Mouse (Mus musculus): ENCODE data around the gene Gm12216.

The Gm12216 gene

GRCm38 (mm10) chr11:53795813-53796212 is 63.2 kb downstream of the Gm12216 start:
- DNase-seq (ENCODE audit: low read depth, low spot score): no peak

GRCm38 (mm10) chr11:53794671-53795557 is 64.1 kb downstream of the Gm12216 start:
- DNase-seq (ENCODE audit: low read depth, low spot score): peak; percentile 49

GRCm38 (mm10) chr11:53794015-53794414 is 65.0 kb downstream of the Gm12216 start:
- no peak for DNase-seq (ENCODE audit: low read depth, low spot score)

DNA sequence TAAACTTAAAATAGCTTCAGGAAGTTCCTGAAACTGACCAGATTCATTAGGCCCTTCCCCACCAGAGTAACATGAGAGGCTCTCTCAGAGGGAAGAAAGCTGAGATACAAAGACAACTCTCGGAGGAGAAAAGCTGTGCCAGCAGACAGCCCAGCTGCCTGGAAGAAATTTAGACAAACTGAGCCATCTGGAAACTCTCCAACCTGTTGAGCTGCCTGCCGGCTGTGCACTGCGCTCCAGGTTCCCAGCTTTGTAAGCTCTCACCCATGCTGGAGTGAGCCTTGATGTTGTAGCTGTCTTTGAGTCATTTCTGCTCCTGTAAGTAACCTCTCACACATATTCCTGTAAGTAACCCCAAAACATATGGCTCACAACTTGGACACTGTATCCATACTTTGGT is 66.1 kb downstream of the Gm12216 start:
- DNase-seq (ENCODE audit: low read depth, low spot score): no peak

DNA sequence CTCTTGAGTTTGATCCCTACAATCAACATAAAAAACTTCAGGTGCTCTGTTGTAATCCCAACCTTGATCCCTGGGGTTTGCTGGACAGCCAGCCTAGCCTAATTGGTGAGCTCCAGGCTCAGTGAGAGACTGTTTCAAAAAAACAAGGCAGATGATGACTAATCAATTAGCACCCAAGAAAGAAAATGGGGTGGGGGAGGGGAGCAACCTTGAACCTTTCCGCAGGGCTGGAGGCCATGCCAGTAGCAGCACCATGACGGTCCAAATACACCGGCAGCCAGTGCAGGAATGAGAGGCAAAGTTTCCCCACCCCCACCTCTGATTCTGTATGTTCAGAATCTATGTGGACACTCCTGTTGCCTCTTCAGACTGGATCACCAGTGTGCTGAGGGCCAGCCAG is 69.8 kb downstream of the Gm12216 start:
- DNase-seq (ENCODE audit: low read depth, low spot score): no peak

GRCm38 (mm10) chr11:53788196-53788595 is 70.9 kb downstream of the Gm12216 start:
- DNase-seq (ENCODE audit: low read depth, low spot score): no peak

- DNase-seq (ENCODE audit: low read depth, low spot score): no peak
Measured at GRCm38 (mm10) chr11:53786058-53787031, 72.7 kb downstream of the Gm12216 start.

DNA sequence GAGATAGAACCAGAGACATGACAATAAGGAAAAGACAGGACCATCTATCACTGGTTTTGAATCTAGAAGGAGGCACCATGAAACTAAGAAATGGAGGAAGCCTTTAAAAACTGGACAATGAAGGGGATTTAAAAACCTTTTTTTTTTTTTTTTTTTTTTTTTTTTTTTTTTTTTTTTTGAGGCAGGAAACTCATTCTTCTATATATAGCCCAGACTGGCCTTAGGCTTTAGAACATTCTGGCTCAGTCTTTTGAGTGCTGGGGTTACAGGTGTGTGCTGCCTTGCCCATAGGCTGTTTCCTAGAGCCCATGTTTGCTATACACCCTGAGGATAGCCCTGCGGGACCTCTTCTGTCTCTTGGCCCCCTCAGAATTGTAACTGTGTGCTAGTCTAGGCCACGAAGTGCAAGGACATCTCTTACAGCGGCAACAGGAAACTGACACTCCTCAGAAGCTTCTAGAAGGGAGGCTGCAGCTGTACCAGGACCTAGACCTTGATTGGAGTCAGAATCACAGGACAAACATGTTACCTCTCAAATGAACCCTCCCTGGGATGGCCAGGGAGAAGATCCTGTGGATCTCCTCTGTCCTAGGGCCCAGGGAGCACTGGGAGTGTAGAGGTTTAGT is 73.6 kb downstream of the Gm12216 start:
- no peak for DNase-seq (ENCODE audit: low read depth, low spot score)

DNA sequence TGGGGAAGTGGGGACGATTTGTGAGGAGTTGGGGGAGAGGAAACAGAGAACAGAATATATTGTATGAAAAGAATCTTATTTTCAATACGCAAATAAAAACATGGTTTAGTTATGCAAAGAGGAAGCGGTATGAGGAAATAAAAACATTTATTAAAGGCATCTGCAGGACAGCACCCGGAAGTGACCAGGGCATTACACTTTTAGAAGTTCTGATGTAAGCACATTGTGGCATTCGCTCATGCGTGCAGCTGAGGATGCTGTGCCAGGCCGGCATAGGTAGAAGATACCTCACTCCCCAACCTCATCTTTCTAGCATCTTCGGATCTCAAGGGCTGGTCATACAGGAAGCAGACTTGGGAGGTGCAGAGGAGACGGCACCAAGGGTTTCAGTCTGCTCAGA is 75.8 kb downstream of the Gm12216 start:
- peak; percentile 82 for DNase-seq (ENCODE audit: low read depth, low spot score)

GRCm38 (mm10) chr11:53781964-53782363 is 77.1 kb downstream of the Gm12216 start:
- DNase-seq (ENCODE audit: low read depth, low spot score): no peak

GRCm38 (mm10) chr11:53781201-53781775 is 77.8 kb downstream of the Gm12216 start:
- DNase-seq (ENCODE audit: low read depth, low spot score): no peak

GRCm38 (mm10) chr11:53780262-53780661 is 78.8 kb downstream of the Gm12216 start:
- DNase-seq (ENCODE audit: low read depth, low spot score): no peak

DNA sequence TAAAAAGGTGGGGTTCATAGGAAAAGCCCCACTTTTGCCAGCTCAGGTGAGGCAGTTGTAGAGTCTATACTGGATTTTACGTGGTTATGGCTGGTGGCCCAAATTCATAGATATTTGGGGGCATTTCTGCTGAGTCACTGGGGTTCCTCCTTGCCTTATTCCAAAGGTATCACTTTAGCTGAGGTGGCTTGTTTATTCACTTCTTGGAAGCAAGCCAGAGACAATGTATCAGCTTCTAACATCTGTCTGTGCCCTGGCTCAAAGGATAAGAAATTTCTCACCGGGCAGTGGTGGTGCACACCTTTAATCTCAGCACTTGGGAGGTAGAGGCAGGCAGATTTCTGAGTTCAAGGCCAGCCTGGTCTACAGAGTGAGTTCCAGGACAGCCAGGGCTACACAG is 79.2 kb downstream of the Gm12216 start:
- no peak for DNase-seq (ENCODE audit: low read depth, low spot score)

DNA sequence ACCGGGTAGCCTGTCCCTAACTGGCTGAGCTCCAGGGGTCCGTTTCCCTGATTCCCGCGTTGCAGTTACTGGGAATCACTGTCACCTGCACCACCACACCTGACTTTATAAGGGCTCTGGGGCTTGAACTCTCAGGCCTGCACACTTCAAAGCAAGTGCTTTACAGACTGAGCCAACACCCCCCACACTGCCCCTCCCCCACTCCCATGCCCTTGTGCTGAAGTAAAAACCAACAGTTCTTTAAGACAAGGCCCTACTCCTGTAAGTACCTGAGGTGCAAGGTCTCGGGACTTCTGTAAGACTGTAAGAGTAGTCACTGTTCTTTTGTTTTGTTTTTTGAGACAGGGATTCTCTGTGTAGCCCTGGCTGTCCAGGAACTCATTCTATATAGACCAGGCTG is 80.6 kb downstream of the Gm12216 start:
- DNase-seq (ENCODE audit: low read depth, low spot score): no peak

DNA sequence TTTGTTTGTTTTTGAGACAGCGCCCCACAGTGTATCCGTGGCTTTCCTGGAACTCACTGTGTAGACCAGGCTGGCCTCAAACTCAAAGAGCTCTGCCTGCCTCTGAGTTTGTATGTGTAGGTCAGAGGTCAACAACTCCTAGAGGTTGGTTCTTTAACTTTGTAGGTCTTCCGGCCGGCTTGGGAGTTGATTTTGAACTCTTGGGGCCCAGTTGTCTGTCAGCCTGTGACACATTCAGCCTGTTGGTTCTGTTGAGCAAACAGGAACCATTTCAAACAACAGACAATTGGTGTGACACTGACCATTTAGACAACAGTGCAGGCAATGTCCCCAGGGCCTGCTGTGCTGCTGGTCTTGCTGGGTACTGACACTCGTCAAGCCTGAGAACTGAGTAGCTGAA is 81.3 kb downstream of the Gm12216 start:
- DNase-seq (ENCODE audit: low read depth, low spot score): no peak

DNA sequence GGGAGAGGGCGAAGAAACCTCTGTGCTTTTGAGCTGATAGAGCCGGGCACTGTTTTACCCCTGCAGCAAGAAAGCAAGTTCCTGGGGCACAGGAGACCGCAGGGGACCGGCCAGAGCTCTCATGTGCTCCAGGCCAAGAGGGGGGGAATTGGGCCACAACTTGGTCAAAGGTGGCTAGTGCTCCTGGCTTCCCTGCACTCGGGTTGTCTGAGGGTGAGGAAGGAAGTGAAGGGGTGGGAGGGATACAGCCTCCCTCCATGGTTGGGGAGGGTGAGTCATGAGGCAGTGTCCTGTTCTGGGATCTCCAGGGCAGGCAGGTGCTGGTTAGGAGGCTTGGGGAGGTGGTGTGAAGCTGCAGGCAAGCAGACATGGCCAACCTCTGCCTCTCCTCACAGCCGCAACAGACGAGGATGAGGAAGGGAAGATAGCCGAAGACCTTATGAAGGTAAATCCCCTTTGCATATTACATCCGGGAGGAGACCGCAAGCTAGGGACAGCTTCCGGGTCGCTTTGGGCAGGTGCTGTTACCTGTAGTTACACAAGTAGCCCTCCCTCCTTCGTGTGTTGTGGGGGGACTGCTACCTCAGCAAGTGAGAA is 84.3 kb downstream of the Gm12216 start:
- no peak for DNase-seq (ENCODE audit: low read depth, low spot score)

DNA sequence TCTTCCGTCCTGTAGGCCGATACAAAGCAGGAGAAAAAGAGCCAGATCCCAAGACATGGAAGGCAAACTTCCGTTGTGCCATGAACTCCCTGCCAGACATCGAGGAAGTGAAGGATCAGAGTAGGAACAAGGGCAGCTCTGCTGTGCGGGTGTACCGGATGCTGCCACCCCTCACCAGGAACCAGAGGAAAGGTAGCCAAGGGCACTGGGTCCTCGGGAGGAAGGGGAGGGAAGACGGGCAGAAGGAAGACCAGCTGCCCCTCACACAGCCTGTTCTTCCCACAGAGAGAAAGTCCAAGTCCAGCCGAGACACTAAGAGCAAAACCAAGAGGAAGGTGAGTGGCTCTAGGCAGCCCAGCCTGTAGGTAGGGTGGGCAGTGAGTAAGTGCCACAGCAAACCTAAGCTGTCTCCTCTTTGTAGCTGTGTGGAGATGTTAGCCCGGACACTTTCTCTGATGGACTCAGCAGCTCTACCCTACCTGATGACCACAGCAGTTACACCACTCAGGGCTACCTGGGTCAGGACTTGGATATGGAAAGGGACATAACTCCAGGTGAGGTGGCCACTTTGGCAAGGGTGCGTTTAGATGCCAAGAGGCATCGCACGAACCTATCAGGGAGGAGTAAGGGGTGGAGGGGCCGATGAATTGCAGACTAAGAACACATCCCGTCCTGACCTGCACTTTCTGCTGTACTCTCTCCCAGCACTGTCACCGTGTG is 85.3 kb downstream of the Gm12216 start:
- DNase-seq (ENCODE audit: low read depth, low spot score): no peak

DNA sequence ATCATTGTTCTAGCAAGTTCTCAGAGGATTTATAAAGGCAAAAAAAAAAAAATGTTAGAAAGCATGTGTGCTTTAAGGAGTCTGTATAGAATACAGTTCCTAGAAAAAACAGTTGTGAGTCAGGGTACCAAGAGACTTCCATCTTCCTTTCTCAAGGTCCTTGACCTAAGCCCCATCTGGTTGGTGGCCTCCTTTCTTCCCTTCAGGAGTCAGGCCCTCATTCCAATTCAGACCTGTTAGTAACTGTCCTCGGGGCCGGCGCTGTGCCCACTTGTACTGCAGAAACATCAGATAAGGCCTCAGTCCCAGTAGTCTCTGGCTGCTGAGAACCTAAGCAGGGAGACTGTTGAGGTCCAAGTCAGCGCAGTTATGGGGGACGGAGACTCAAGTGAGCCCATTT is 86.0 kb downstream of the Gm12216 start, which contains the start of gene Gm17334:
TSS of gene Gm17334 (minus strand) at position 101 of the 400 bp plus-strand sequence.
- DNase-seq (ENCODE audit: low read depth, low spot score): no peak

GRCm38 (mm10) chr11:53772536-53772935 is 86.5 kb downstream of the Gm12216 start:
- no peak for DNase-seq (ENCODE audit: low read depth, low spot score)

GRCm38 (mm10) chr11:53771001-53771744 is 87.9 kb downstream of the Gm12216 start:
- no peak for DNase-seq (ENCODE audit: low read depth, low spot score)
